23 mouse cellular contexts compared by ENCODE assay signal in genomic region chr10:63652887-63653286, GRCm38 (mm10).
DNase-seq lines count a peak whose midpoint lies in the region; ATAC-seq and TF ChIP-seq lines count a peak whose summit lies in the region.
"Had no signal": no experiment of that assay in that cellular context is flagged by ENCODE, and none has a peak within 500 bp of the region (broad histone marks: within the 10 kb centered on the region; RNA-seq: fewer than 3 reads in every experiment).

No protein-coding gene starts in this region.

- ATAC-seq in embryonic facial prominence, embryonic 14.5 days (ENCODE audit: low read depth) = no peak
- ATAC-seq in lung, embryonic 14.5 days (ENCODE audit: insufficient read depth) = peak; percentile 80
- ATAC-seq: forebrain, embryonic 15.5 days; intestine, postnatal 0 days had no signal

- H3K4me2 ChIP-seq in embryonic facial prominence, embryonic 14.5 days (ENCODE audit: low read depth, low read length) = no peak overlapping the region
- H3K4me2 ChIP-seq in lung, embryonic 14.5 days = no peak overlapping the region
- H3K4me2 ChIP-seq: forebrain, embryonic 15.5 days; heart, embryonic 12.5 days; hindbrain, embryonic 15.5 days; limb, embryonic 13.5 days; neural tube, embryonic 12.5 days had no signal

- no peak overlapping the region for H3K9ac ChIP-seq in embryonic facial prominence, embryonic 14.5 days (ENCODE audit: low read depth, low read length)
- no peak overlapping the region for H3K9ac ChIP-seq in lung, embryonic 14.5 days
- H3K9ac ChIP-seq: forebrain, embryonic 15.5 days; heart, embryonic 12.5 days; hindbrain, embryonic 15.5 days; limb, embryonic 13.5 days; liver, embryonic 14.5 days; neural tube, embryonic 12.5 days had no signal

- no peak overlapping the region for H3K4me3 ChIP-seq in embryonic facial prominence, embryonic 14.5 days (ENCODE audit: low read depth, low read length)
- H3K4me3 ChIP-seq in embryonic facial prominence, embryonic 10.5 days = no peak overlapping the region
- H3K4me3 ChIP-seq in lung, embryonic 14.5 days (ENCODE audit: low read depth, low read length) = no peak overlapping the region
- H3K4me3 ChIP-seq: erythroblast, embryonic 14.5 days; forebrain, embryonic 15.5 days; gastrocnemius, adult 2 months; heart, embryonic 12.5 days; hindbrain, embryonic 15.5 days; layer of hippocampus, adult 2 months; left cerebral cortex, adult 2 months; limb, embryonic 13.5 days; megakaryocyte, embryonic 14.5 days; neural tube, embryonic 12.5 days had no signal

- no peaks in the 10 kb centered on the region for H3K4me1 ChIP-seq in embryonic facial prominence, embryonic 14.5 days (ENCODE audit: control insufficient read depth, insufficient read depth, low read length)
- no peaks in the 10 kb centered on the region for H3K4me1 ChIP-seq in embryonic facial prominence, embryonic 10.5 days
- H3K4me1 ChIP-seq in lung, embryonic 14.5 days (ENCODE audit: insufficient read depth) = no peaks in the 10 kb centered on the region
- H3K4me1 ChIP-seq: forebrain, embryonic 15.5 days; heart, embryonic 12.5 days; hindbrain, embryonic 15.5 days; limb, embryonic 13.5 days; megakaryocyte, embryonic 14.5 days; neural tube, embryonic 12.5 days had no signal

- 80% methylated on average over 9 of the region's 9 CpGs for WGBS in embryonic facial prominence, embryonic 14.5 days
- 86% methylated on average over 9 of the region's 9 CpGs for WGBS in embryonic facial prominence, embryonic 10.5 days
- 66% methylated on average over 9 of the region's 9 CpGs for WGBS in lung, embryonic 14.5 days

- no peaks in the 10 kb centered on the region for H3K27me3 ChIP-seq in embryonic facial prominence, embryonic 14.5 days (replicated peaks; ENCODE audit: control insufficient read depth, insufficient read depth, low read length)
- no peaks in the 10 kb centered on the region for H3K27me3 ChIP-seq in embryonic facial prominence, embryonic 10.5 days (replicated peaks; ENCODE audit: low read depth, poor library complexity, severe bottlenecking)
- no peaks in the 10 kb centered on the region for H3K27me3 ChIP-seq in lung, embryonic 14.5 days (ENCODE audit: insufficient read depth, low read length)
- H3K27me3 ChIP-seq: forebrain, embryonic 15.5 days; heart, embryonic 12.5 days; hindbrain, embryonic 15.5 days; limb, embryonic 13.5 days; megakaryocyte, embryonic 14.5 days; neural tube, embryonic 12.5 days had no signal

- no peaks in the 10 kb centered on the region for H3K9me3 ChIP-seq in embryonic facial prominence, embryonic 14.5 days (ENCODE audit: control insufficient read depth, low read length)
- H3K9me3 ChIP-seq in embryonic facial prominence, embryonic 10.5 days = peaks cover 3% of the 10 kb centered on the region; the same call in 1 of the 2 replicates
- no peaks in the 10 kb centered on the region for H3K9me3 ChIP-seq in lung, embryonic 14.5 days (ENCODE audit: low read depth, low read length)
- H3K9me3 ChIP-seq: forebrain, embryonic 15.5 days; heart, embryonic 12.5 days; hindbrain, embryonic 15.5 days; limb, embryonic 13.5 days; neural tube, embryonic 12.5 days had no signal

- H3K36me3 ChIP-seq in embryonic facial prominence, embryonic 14.5 days (ENCODE audit: control insufficient read depth, insufficient read depth, low read length) = no peaks in the 10 kb centered on the region
- no peaks in the 10 kb centered on the region for H3K36me3 ChIP-seq in embryonic facial prominence, embryonic 10.5 days (replicated peaks)
- H3K36me3 ChIP-seq in lung, embryonic 14.5 days (ENCODE audit: insufficient read depth) = no peaks in the 10 kb centered on the region
- H3K36me3 ChIP-seq: forebrain, embryonic 15.5 days; hindbrain, embryonic 15.5 days; limb, embryonic 13.5 days; neural tube, embryonic 12.5 days had no signal

- TF ChIP-seq CTCF in lung, embryonic 14.5 days (IDR thresholded peaks at IDR 0.05; ENCODE audit: low read depth) = no peak

- H3K27ac ChIP-seq in embryonic facial prominence, embryonic 14.5 days (replicated peaks; ENCODE audit: low read depth, low read length) = no peak overlapping the region
- H3K27ac ChIP-seq in embryonic facial prominence, embryonic 10.5 days (replicated peaks) = no peak overlapping the region
- no peak overlapping the region for H3K27ac ChIP-seq in lung, embryonic 14.5 days (ENCODE audit: low read depth)
- H3K27ac ChIP-seq: forebrain, embryonic 15.5 days; gastrocnemius, adult 2 months; hindbrain, embryonic 15.5 days; layer of hippocampus, adult 2 months; left cerebral cortex, adult 2 months; limb, embryonic 13.5 days; liver, embryonic 14.5 days; neural tube, embryonic 12.5 days; stomach, postnatal 0 days had no signal

- DNase-seq in embryonic facial prominence, embryonic 14.5 days (ENCODE audit: low spot score) = peak; percentile 4
- DNase-seq in embryonic facial prominence, embryonic 10.5 days (ENCODE audit: low spot score) = no peak
- peak; percentile 59 for DNase-seq in cerebellum, adult 9-10 months
- peak; percentile 26 for DNase-seq in lung, embryonic 14.5 days
- DNase-seq in lung, postnatal 4 days = peak; percentile 37 to 64
- no peak for DNase-seq in spleen, postnatal 4 days (ENCODE audit: low spot score in 2 of 2)
- no peak for DNase-seq in adrenal gland, postnatal 14 days
- no peak for DNase-seq in left cerebral cortex, adult 8-10 months (ENCODE audit: low spot score in 2 of 2)
- DNase-seq: gastrocnemius, adult 2 months; right cerebral cortex, postnatal 25 days; thymus, postnatal 36 days had no signal

Comparison
In these comparisons a context has a peak if more than half of its experiments do, and no peak if none do; other contexts are left out.
1. DNase-seq: peak in embryonic facial prominence, embryonic 14.5 days (single experiment), cerebellum, adult 9-10 months (single experiment), lung, embryonic 14.5 days (single experiment) and lung, postnatal 4 days (2 of 2); none in embryonic facial prominence, embryonic 10.5 days (single experiment), spleen, postnatal 4 days (0 of 2), adrenal gland, postnatal 14 days (single experiment) and left cerebral cortex, adult 8-10 months (0 of 2).